Mouse (Mus musculus) CH12.LX (cell line): Measurements from ENCODE around the gene Lrch3. TPM values are rescaled to one million over a fixed set of nuclear protein-coding genes. Genes with fewer than 3 reads are reported as not detected.

Experiments
- DNase-seq: peaks from one replicate; pipeline ENCODE4 v3.0.0-alpha.2; 2013; ENCODE audit errors: extremely low read depth
- H3K27ac ChIP-seq: 2 replicates; pipeline ENCODE4 v1.5.1; 2012; ENCODE audit warnings: low read depth, mild to moderate bottlenecking, control low read depth, moderate library complexity; ENCODE audit not compliant: insufficient read depth
- H3K27me3 ChIP-seq: replicated peaks from 2 replicates; pipeline ENCODE3; 2012; ENCODE audit warnings: inconsistent platforms
- H3K36me3 ChIP-seq, 2 experiments: replicated peaks in 1 of 2; 2 replicates each; pipeline versions ENCODE3 to v1.6.1; 2012; ENCODE audit warnings: inconsistent platforms in 1 of 2, low read length in 1 of 2, mild to moderate bottlenecking in 1 of 2, mixed read lengths in 1 of 2, moderate library complexity in 1 of 2; ENCODE audit not compliant: control insufficient read depth in 1 of 2, insufficient read depth in 1 of 2
- H3K4me1 ChIP-seq, 2 experiments: 2 replicates each; pipeline ENCODE4 v1.6.1; 2012; ENCODE audit warnings: inconsistent platforms in 1 of 2, moderate library complexity in 1 of 2; ENCODE audit not compliant: insufficient read depth in 2 of 2, control insufficient read depth in 1 of 2
- H3K4me2 ChIP-seq: 2 replicates; pipeline ENCODE4 v1.6.1; 2012; ENCODE audit warnings: low read depth, mild to moderate bottlenecking, control low read depth; ENCODE audit not compliant: poor library complexity, insufficient read depth, severe bottlenecking
- H3K4me3 ChIP-seq, 3 experiments: fragments of 150-350 bp in 1 of 3; sonication (generic) in 1 of 3; replicated peaks in 1 of 3; 2 replicates each; pipeline versions ENCODE3 to v1.5.1; 2011 to 2012; ENCODE audit warnings: low read depth in 2 of 3, low read length in 2 of 3, mild to moderate bottlenecking in 2 of 3, moderate library complexity in 2 of 3, control low read depth in 1 of 3, improper control_type of control experiment in 1 of 3, inconsistent platforms in 1 of 3, mixed read lengths in 1 of 3; ENCODE audit not compliant: poor library complexity in 1 of 3
- H3K79me2 ChIP-seq: replicated peaks from 2 replicates; pipeline ENCODE4 v1.6.1; 2012; ENCODE audit warnings: mild to moderate bottlenecking, moderate library complexity; ENCODE audit not compliant: control insufficient read depth, poor library complexity, insufficient read depth, severe bottlenecking; ENCODE audit errors: extremely low read depth
- H3K9ac ChIP-seq: 2 replicates; pipeline ENCODE4 v1.6.1; 2012; ENCODE audit warnings: low read depth, mild to moderate bottlenecking, control low read depth, moderate library complexity; ENCODE audit not compliant: insufficient read depth
- H3K9me3 ChIP-seq: replicated peaks from 2 replicates; pipeline ENCODE3; 2012; ENCODE audit warnings: low read length, inconsistent platforms, mixed read lengths
- CHD1 ChIP-seq: IDR thresholded peaks from 2 replicates; pipeline ENCODE4 v1.6.1; 2012; ENCODE audit warnings: low read depth, low read length, improper control_type of control experiment, inconsistent platforms
- ELF1 ChIP-seq: IDR thresholded peaks from 2 replicates; pipeline ENCODE4 v1.6.1; 2014; ENCODE audit warnings: low read depth, mild to moderate bottlenecking, inconsistent platforms, low read length, improper control_type of control experiment
- JUND ChIP-seq: conservative IDR thresholded peaks from 2 replicates; pipeline ENCODE4 v1.6.1; 2011; ENCODE audit warnings: low read depth, low read length, improper control_type of control experiment
- KAT2A ChIP-seq: IDR thresholded peaks from 2 replicates; pipeline ENCODE4 v1.6.1; 2012; ENCODE audit warnings: low read length, improper control_type of control experiment, inconsistent platforms; ENCODE audit not compliant: insufficient replicate concordance
- MEF2A ChIP-seq: IDR thresholded peaks from 2 replicates; pipeline ENCODE4 v1.6.1; 2014; ENCODE audit warnings: low read depth, mild to moderate bottlenecking, inconsistent platforms, low read length, improper control_type of control experiment, borderline replicate concordance
- MYC ChIP-seq: IDR thresholded peaks from 2 replicates; pipeline ENCODE4 v1.6.1; 2011; ENCODE audit warnings: low read depth, mild to moderate bottlenecking, improper control_type of control experiment, low read length
- NRF1 ChIP-seq: IDR thresholded peaks from 2 replicates; pipeline ENCODE4 v1.6.1; 2014; ENCODE audit warnings: low read depth, mild to moderate bottlenecking, inconsistent platforms, low read length, improper control_type of control experiment, moderate library complexity
- POLR2A ChIP-seq: IDR thresholded peaks from 2 replicates; pipeline ENCODE4 v1.6.1; 2011; ENCODE audit warnings: low read depth, mild to moderate bottlenecking, improper control_type of control experiment, low read length
- POLR2AphosphoS2 ChIP-seq: IDR thresholded peaks from 2 replicates; pipeline ENCODE4 v1.6.1; 2011; ENCODE audit warnings: low read depth, low read length, improper control_type of control experiment
- RAD21 ChIP-seq: IDR thresholded peaks from 2 replicates; pipeline ENCODE4 v1.6.1; 2011; ENCODE audit warnings: low read depth, mild to moderate bottlenecking, low read length, improper control_type of control experiment, moderate library complexity
- SIN3A ChIP-seq: IDR thresholded peaks from 2 replicates; pipeline ENCODE4 v1.6.1; 2012; ENCODE audit warnings: low read length, improper control_type of control experiment, inconsistent platforms
- TBP ChIP-seq: conservative IDR thresholded peaks from 2 replicates; pipeline ENCODE4 v1.6.1; 2011; ENCODE audit warnings: low read depth, low read length, improper control_type of control experiment
- UBTF ChIP-seq: IDR thresholded peaks from 2 replicates; pipeline ENCODE4 v1.6.1; 2012; ENCODE audit warnings: low read depth, mild to moderate bottlenecking, inconsistent platforms, low read length, improper control_type of control experiment, moderate library complexity
- ZMIZ1 ChIP-seq: IDR thresholded peaks from 2 replicates; pipeline ENCODE4 v1.6.1; 2012; ENCODE audit warnings: low read depth, mild to moderate bottlenecking, inconsistent platforms, low read length, improper control_type of control experiment
- dilution Hi-C: fragments of 300-500 bp; cut with MboI; formaldehyde crosslinking; loops from 2 replicates; pipeline ENCODE4 v1.14.3; 2020; ENCODE audit warnings: low sequenced_read_pairs; ENCODE audit not compliant: extremely low pct_unique_long_range_greater_than_20kb, extremely low pct_ligation_motif_present
- in situ Hi-C: fragments of 300-500 bp; cut with MboI; formaldehyde crosslinking; loops from 3 replicates; pipeline ENCODE4 v1.14.3; 2019; ENCODE audit warnings: low sequenced_read_pairs, low pct_ligation_motif_present, low pct_unique_long_range_greater_than_20kb, mixed read lengths
- polyA plus RNA-seq: library from polyadenylated mRNA; unstranded; fragments of >175 nt; gene quantifications from 2 replicates; pipeline ENCODE4 v1.2.1, GENCODE M21; 2012; ENCODE audit warnings: low read depth; ENCODE audit not compliant: insufficient read length
- total RNA-seq, 2 experiments: library from RNA; depleted of rRNA; stranded (reverse); fragments of 300-350 nt in 1 of 2; fragments of >200 nt in 1 of 2; gene quantifications; 2 replicates each; pipeline ENCODE4 v1.2.3; 2012 to 2014

Lrch3 gene
- total and polyA plus RNA-seq, 3 experiments, result 11.9 to 20.7 (median 16.1) TPM

DNA sequence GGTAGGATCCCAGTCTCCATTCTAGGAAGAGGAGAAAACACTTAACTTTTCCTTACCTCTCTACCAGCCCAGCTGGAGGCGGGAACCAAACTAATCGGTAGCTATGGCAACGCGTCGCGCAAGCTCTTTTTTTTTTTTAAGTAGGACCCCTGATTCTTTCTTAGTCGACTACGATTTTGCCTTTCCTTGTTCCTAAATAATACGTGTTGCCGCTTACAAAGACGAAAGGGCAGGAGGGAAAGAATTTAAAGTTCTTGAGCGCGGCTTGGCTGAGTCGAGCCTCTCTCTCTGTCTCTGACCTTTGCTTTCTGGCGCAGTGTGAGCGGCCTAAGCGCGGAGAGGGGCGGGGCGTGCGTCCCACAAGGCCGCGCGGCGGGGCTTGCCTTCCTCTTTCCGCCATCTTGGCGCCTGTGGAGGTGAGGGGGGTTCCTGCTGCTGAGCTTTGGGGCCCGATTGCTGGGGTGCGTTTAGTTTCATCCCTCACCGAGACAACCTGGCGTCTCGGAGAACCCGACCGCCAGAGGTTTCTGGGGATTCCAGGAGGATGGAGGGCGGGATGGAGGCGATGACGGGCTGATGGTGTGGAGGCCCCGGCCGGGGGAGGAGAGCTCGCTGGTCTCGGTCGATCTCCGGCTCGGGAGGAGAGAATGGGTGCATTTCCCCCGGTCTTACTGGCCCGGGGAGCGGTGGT lies 142.3 kb downstream of the Lrch3 start, which contains the start of the genes Iqcg and Rpl35a (continued):
- TF ChIP-seq ELF1, result peak; percentile 87
- TF ChIP-seq RAD21, result no peak
- no peak for TF ChIP-seq CHD1
- peak; percentile 83 for TF ChIP-seq MEF2A
- TF ChIP-seq MYC, result peak; percentile 99
- peak; percentile 69; the same call in 1 of the 2 replicates for TF ChIP-seq POLR2AphosphoS2
- peak; percentile 50 for TF ChIP-seq ZMIZ1
- TF ChIP-seq KAT2A, result peak; percentile 93; the same call in 1 of the 2 replicates

DNA sequence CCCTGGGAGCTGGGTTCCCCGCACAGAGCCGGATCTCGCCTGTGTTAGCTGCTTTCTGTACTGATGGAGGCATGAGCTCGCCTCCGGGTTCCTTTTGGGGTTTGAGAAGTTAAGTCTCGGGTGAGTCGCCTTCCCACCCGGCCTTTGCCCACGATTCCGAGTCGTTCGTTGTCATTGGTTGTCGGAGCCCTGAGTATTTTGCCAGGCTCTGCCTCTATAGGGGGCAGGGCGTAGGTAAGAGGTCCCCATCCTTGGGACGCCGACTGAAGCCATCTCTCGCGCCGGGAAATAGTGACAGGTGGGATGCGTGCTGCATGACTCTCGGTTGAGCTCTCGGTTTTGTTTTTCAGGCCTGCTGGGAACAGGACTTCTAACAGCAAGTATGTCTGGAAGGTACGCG lies 142.9 kb downstream of the Lrch3 start:
- TF ChIP-seq POLR2AphosphoS2 (peak; percentile 67), ELF1 (no peak), ZMIZ1 (peak; percentile 2; the same call in 1 of the 2 replicates), JUND (no peak), MYC (no peak; the same call in 1 of the 2 replicates)
- peaks cover 8 to 39% of the 10 kb centered on the region in 2 experiments for H3K4me1 ChIP-seq
- peak overlapping the region; percentile 95 for H3K9ac ChIP-seq
- DNase-seq, result no peak
- no peak overlapping the region for H3K4me2 ChIP-seq
- peaks cover 6% of the 10 kb centered on the region for H3K27me3 ChIP-seq
- peak overlapping the region; percentile 38; the same call in 1 of the 2 replicates for H3K27ac ChIP-seq
- H3K9me3 ChIP-seq, result no peaks in the 10 kb centered on the region
- peaks cover 28 to 40% of the 10 kb centered on the region in 2 experiments for H3K36me3 ChIP-seq
- H3K79me2 ChIP-seq, result peaks cover 34% of the 10 kb centered on the region
- in situ Hi-C loops, result no loop called here
- H3K4me3 ChIP-seq, result peak overlapping the region; percentile 74 to 97 (median 76)
- dilution Hi-C loops, result no loop called here

DNA sequence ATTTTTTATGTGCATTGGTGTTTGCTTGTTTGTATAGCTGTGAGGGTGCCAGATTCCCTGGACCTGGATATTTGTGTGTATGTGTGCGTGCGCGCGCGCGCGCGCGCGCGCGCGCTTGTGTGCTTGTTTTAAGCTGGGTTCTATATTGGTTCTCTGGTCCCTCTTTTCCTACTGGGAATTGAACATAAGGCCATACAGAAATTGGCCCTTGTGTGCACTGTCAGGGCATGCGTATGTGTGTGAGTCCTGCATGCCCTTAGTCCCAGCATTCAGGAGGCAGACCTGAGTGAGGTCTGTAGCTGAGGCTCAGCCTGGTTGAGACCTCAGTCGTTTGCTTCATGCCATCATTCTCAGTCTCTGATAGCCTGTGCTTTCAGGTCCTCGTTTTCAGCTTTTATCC lies 144.1 kb downstream of the Lrch3 start:
- peaks cover 28 to 40% of the 10 kb centered on the region in 2 experiments for H3K36me3 ChIP-seq
- H3K9ac ChIP-seq, result peak overlapping the region; percentile 95
- dilution Hi-C loops, result no loop called here
- H3K27ac ChIP-seq, result peak overlapping the region; percentile 37
- H3K4me2 ChIP-seq, result peak overlapping the region; percentile 86
- no peak for DNase-seq
- peaks cover 34% of the 10 kb centered on the region for H3K79me2 ChIP-seq
- peaks cover 4% of the 10 kb centered on the region for H3K27me3 ChIP-seq
- peak overlapping the region; percentile 57 to 97 (median 76) for H3K4me3 ChIP-seq
- H3K4me1 ChIP-seq, result peaks cover 8 to 45% of the 10 kb centered on the region in 2 experiments
- peak; percentile 38; the same call in 1 of the 2 replicates for TF ChIP-seq POLR2A
- 0 out of 2 replicates have a peak, but pooled peaks have one; percentile 39 for TF ChIP-seq SIN3A
- TF ChIP-seq TBP, result no peak
- TF ChIP-seq NRF1, result 0 out of 2 replicates have a peak, but pooled peaks have one; percentile 32
- TF ChIP-seq UBTF, result no peak
- in situ Hi-C loops, result no loop called here
- no peaks in the 10 kb centered on the region for H3K9me3 ChIP-seq
